Mouse (Mus musculus) heart, embryonic 14.5 days (tissue): Measurements from ENCODE around the gene Styx. TPM values are rescaled to one million over a fixed set of nuclear protein-coding genes. Genes with fewer than 3 reads are reported as not detected.
A peak's percentile ranks its signal among the peaks of the same experiment; 100 is the strongest.

Experiments
- ATAC-seq: fragments of 200-750 bp; cut with Nextera tagmentation; 2 replicates; pipeline ENCODE4 v1.8.0; 2017; ENCODE audit warnings: low read depth, moderate TSS enrichment; ENCODE audit not compliant: insufficient number of reproducible peaks, insufficient read depth, low FRiP score
- H3K27ac ChIP-seq, 2 experiments: fragments of 200-500 bp in 1 of 2; fragments of 300-500 bp in 1 of 2; sonication (generic) in 1 of 2; replicated peaks in 1 of 2; 2 replicates each; pipeline ENCODE4 v1.5.1; 2012 to 2014; ENCODE audit warnings: low read depth in 2 of 2, low read length in 2 of 2, control low read depth in 1 of 2, mild to moderate bottlenecking in 1 of 2, mixed read lengths in 1 of 2; ENCODE audit not compliant: control insufficient read depth in 1 of 2, insufficient read depth in 1 of 2
- H3K27me3 ChIP-seq: fragments of 300-500 bp; sonication (generic); 2 replicates; pipeline ENCODE4 v1.6.1; 2014; ENCODE audit warnings: mild to moderate bottlenecking, low read length, control low read depth; ENCODE audit not compliant: control insufficient read depth, insufficient read depth
- H3K36me3 ChIP-seq: fragments of 300-500 bp; sonication (generic); 2 replicates; pipeline ENCODE4 v1.6.1; 2014; ENCODE audit warnings: mild to moderate bottlenecking, control low read depth, low read length, mixed read lengths; ENCODE audit not compliant: control insufficient read depth, insufficient read depth
- H3K4me1 ChIP-seq, 2 experiments: fragments of 200-500 bp in 1 of 2; fragments of 300-500 bp in 1 of 2; sonication (generic) in 1 of 2; 2 replicates each; pipeline ENCODE4 v1.6.1; 2012 to 2014; ENCODE audit warnings: low read length in 2 of 2, control low read depth in 1 of 2, mixed read lengths in 1 of 2; ENCODE audit not compliant: control insufficient read depth in 2 of 2, insufficient read depth in 2 of 2
- H3K4me2 ChIP-seq: fragments of 300-500 bp; sonication (generic); 2 replicates; pipeline ENCODE4 v1.6.1; 2014; ENCODE audit warnings: mild to moderate bottlenecking, low read length
- H3K4me3 ChIP-seq, 2 experiments: fragments of 200-500 bp in 1 of 2; fragments of 300-500 bp in 1 of 2; sonication (generic) in 1 of 2; 2 replicates each; pipeline ENCODE4 v1.5.1; 2012 to 2014; ENCODE audit warnings: low read length in 2 of 2, mild to moderate bottlenecking in 2 of 2, control low read depth in 1 of 2, low read depth in 1 of 2, moderate library complexity in 1 of 2; ENCODE audit not compliant: control insufficient read depth in 1 of 2, insufficient read depth in 1 of 2
- H3K9ac ChIP-seq: fragments of 300-500 bp; sonication (generic); 2 replicates; pipeline ENCODE4 v1.6.1; 2014; ENCODE audit warnings: mild to moderate bottlenecking, low read length
- H3K9me3 ChIP-seq: fragments of 300-500 bp; sonication (generic); 2 replicates; pipeline ENCODE4 v1.6.1; 2016; ENCODE audit warnings: low read length, control low read depth; ENCODE audit not compliant: control insufficient read depth
- WGBS: fragments of 180-500 bp; shearing (Covaris S2); extraction: QIAGEN DNeasy Blood & Tissue Kit; methylation state at CpG from one replicate; pipeline ENCODE4 v1.1.7; 2014; 5-methylcytosine and 5-hydroxymethylcytosine counted together
- polyA plus RNA-seq: library from polyadenylated mRNA; unstranded; fragments of >200 nt; fragmentation: Nextera tagmentation; extraction: Ambion mirVana; gene quantifications from 2 replicates; pipeline ENCODE4 v1.2.1, GENCODE M21; 2014

Styx gene
- polyA plus RNA-seq, result 68.3 and 73.9 TPM in 2 replicates

GRCm38 (mm10) chr14:45350931-45351859, at the start of gene Styx:
Gene Styx (plus strand): TSS chr14:45351093.
- H3K9ac ChIP-seq, result peak within 1 kb of the TSS; percentile 84
- peak within 1 kb of the TSS; percentile 23 to 89 for H3K27ac ChIP-seq
- H3K4me3 ChIP-seq, result peak within 1 kb of the TSS; percentile 60 to 79
- peak within 1 kb of the TSS; percentile 74 for H3K4me2 ChIP-seq
- WGBS, result 2% methylated on average over 65 of the region's 93 CpGs
- H3K9me3 ChIP-seq, result no peaks in the 10 kb centered on the region
- H3K27me3 ChIP-seq, result no peaks in the 10 kb centered on the region
- peaks cover 0 to 13% of the 10 kb centered on the region in 2 experiments; a peak in 2 of 4 replicates for H3K4me1 ChIP-seq
- H3K36me3 ChIP-seq, result peaks cover 35% of the 10 kb centered on the region
- ATAC-seq, result peak; percentile 97

GRCm38 (mm10) chr14:45303939-45304338, 47.0 kb upstream of the Styx start:
- Histone ChIP-seq H3K27ac (no peak overlapping the region), H3K36me3 (peaks cover 66% of the 10 kb centered on the region), H3K9ac (no peak overlapping the region), H3K4me2 (no peak overlapping the region), H3K27me3 (no peaks in the 10 kb centered on the region), H3K4me1 (no peaks in the 10 kb centered on the region), H3K9me3 (no peaks in the 10 kb centered on the region), H3K4me3 (no peak overlapping the region)
- no peak for ATAC-seq
- 54% methylated on average over 4 of the region's 4 CpGs for WGBS

- no peak for ATAC-seq
- Histone ChIP-seq H3K9me3 (no peaks in the 10 kb centered on the region), H3K4me3 (no peak overlapping the region), H3K4me1 (no peaks in the 10 kb centered on the region), H3K9ac (no peak overlapping the region), H3K27me3 (no peaks in the 10 kb centered on the region), H3K27ac (no peak overlapping the region), H3K4me2 (no peak overlapping the region), H3K36me3 (peaks cover 61% of the 10 kb centered on the region)
- 67% methylated on average over 4 of the region's 4 CpGs for WGBS
Measured at GRCm38 (mm10) chr14:45304389-45304788, 46.5 kb upstream of the Styx start.

- Histone ChIP-seq H3K4me1 (peaks cover 5 to 6% of the 10 kb centered on the region in 2 experiments; a peak in 3 of 4 replicates), H3K9me3 (no peaks in the 10 kb centered on the region), H3K4me2 (no peak overlapping the region), H3K4me3 (no peak overlapping the region), H3K27ac (no peak overlapping the region), H3K27me3 (no peaks in the 10 kb centered on the region), H3K9ac (no peak overlapping the region), H3K36me3 (peaks cover 47% of the 10 kb centered on the region)
- WGBS, result 90% methylated on average over 5 of the region's 5 CpGs
- no peak for ATAC-seq
Measured at GRCm38 (mm10) chr14:45305852-45306251, 45.0 kb upstream of the Styx start.

GRCm38 (mm10) chr14:45307630-45308328, 43.1 kb upstream of the Styx start:
- Histone ChIP-seq H3K4me3 (no peak overlapping the region), H3K27ac (no peak overlapping the region), H3K27me3 (no peaks in the 10 kb centered on the region), H3K4me2 (no peak overlapping the region), H3K4me1 (peaks cover 5 to 6% of the 10 kb centered on the region in 2 experiments; a peak in 3 of 4 replicates), H3K9me3 (no peaks in the 10 kb centered on the region), H3K9ac (no peak overlapping the region), H3K36me3 (peaks cover 29% of the 10 kb centered on the region)
- 77% methylated on average over 8 of the region's 8 CpGs for WGBS
- no peak for ATAC-seq

- Histone ChIP-seq H3K27me3 (no peaks in the 10 kb centered on the region), H3K4me2 (no peak overlapping the region), H3K9ac (no peak overlapping the region), H3K27ac (no peak overlapping the region), H3K4me1 (peaks cover 5 to 11% of the 10 kb centered on the region in 2 experiments; a peak in 3 of 4 replicates), H3K4me3 (no peak overlapping the region), H3K9me3 (no peaks in the 10 kb centered on the region), H3K36me3 (peaks cover 12% of the 10 kb centered on the region)
- WGBS, result 72% methylated on average over 13 of the region's 13 CpGs
- no peak for ATAC-seq
Measured at GRCm38 (mm10) chr14:45309646-45310045, 41.2 kb upstream of the Styx start.

GRCm38 (mm10) chr14:45310101-45310500, 40.8 kb upstream of the Styx start:
- H3K9me3 ChIP-seq, result no peaks in the 10 kb centered on the region
- ATAC-seq, result no peak
- peaks cover 7% of the 10 kb centered on the region for H3K36me3 ChIP-seq
- no peak overlapping the region for H3K27ac ChIP-seq
- no peak overlapping the region for H3K4me3 ChIP-seq
- H3K27me3 ChIP-seq, result no peaks in the 10 kb centered on the region
- H3K9ac ChIP-seq, result no peak overlapping the region
- peaks cover 5 to 12% of the 10 kb centered on the region in 2 experiments; a peak in 3 of 4 replicates for H3K4me1 ChIP-seq
- no peak overlapping the region for H3K4me2 ChIP-seq
- WGBS, result 86% methylated on average over 14 of the region's 14 CpGs
